Mouse (Mus musculus): ENCODE measurements at regions not wholly inside any gene's neighbourhood (a gene's known extent, or its start where the extent isn't known, plus 50 kb on each side); places are given as distances from the start of the nearest gene placed in this dataset.

DNA sequence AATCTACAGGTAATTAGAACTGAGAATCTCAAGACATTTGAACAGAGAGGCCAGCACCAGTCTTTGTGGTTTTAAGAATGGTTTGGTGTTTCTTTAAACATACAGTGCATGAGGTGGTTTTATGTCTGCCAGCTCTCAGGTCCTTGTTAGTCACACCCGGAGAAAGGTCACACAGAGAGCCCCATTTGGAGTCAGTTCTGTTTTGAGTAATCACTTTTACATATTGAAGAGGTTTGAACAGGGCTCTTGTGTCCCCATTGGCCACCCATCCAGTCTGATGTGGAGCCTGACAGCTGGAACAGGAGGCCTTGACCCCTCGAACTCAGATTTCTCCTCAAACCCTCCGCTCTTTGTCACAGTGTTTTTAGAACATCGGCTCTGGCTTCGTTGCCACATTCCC lies 231.4 kb downstream of the Pten start:
- TF ChIP-seq GATA1 (IDR thresholded peaks at IDR 0.05; ENCODE audit: low read length) (no peak), TAL1 (IDR thresholded peaks at IDR 0.05; ENCODE audit: low read length) (no peak)
